9 mouse cellular contexts compared by ENCODE assay signal in the genomic region with DNA sequence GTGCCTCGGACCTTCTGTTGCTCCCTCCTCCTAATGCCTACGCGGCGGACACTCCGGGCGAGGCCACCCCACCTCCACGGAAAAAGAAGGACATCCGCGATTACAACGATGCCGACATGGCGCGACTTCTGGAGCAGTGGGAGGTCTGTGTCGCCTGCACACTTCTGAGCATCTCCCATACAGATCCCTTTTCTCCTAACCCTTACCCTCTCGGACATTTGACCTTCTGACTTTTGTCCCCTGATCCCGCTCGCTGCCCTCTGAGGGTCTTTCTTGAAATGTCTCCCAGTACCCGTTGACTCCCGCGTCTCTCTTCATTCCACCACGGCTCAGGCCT. TPM values are rescaled to one million over a fixed set of nuclear protein-coding genes. Genes with fewer than 3 reads are reported as not detected.
DNase-seq lines count a peak whose midpoint lies in the region; ATAC-seq lines count a peak whose summit lies in the region.
"Had no signal": no experiment of that assay in that cellular context is flagged by ENCODE, and none has a peak within 500 bp of the region (broad histone marks: within the 10 kb centered on the region; RNA-seq: fewer than 3 reads in every experiment).

No protein-coding gene starts in this region.

- no peaks in the 10 kb centered on the region for H3K27me3 ChIP-seq in heart, embryonic 15.5 days
- no peaks in the 10 kb centered on the region for H3K27me3 ChIP-seq in hindbrain, embryonic 14.5 days (ENCODE audit: control insufficient read depth, insufficient read depth, low read length)
- no peaks in the 10 kb centered on the region for H3K27me3 ChIP-seq in midbrain, embryonic 12.5 days
- H3K27me3 ChIP-seq: Patski had no signal

- H3K4me2 ChIP-seq in heart, embryonic 15.5 days = peak overlapping the region; percentile 76
- peak overlapping the region; percentile 62 for H3K4me2 ChIP-seq in hindbrain, embryonic 14.5 days (replicated peaks)
- H3K4me2 ChIP-seq in midbrain, embryonic 12.5 days (replicated peaks) = peak overlapping the region; percentile 81

- no peaks in the 10 kb centered on the region for H3K9me3 ChIP-seq in heart, embryonic 15.5 days (replicated peaks)
- no peaks in the 10 kb centered on the region for H3K9me3 ChIP-seq in hindbrain, embryonic 14.5 days (ENCODE audit: control insufficient read depth, low read length)
- H3K9me3 ChIP-seq in midbrain, embryonic 12.5 days = no peaks in the 10 kb centered on the region

- H3K27ac ChIP-seq in heart, embryonic 15.5 days = peak overlapping the region; percentile 91
- peak overlapping the region; percentile 88 for H3K27ac ChIP-seq in hindbrain, embryonic 14.5 days
- peak overlapping the region; percentile 84 for H3K27ac ChIP-seq in midbrain, embryonic 12.5 days (replicated peaks)

- ATAC-seq in heart, embryonic 15.5 days (replicated peaks; ENCODE audit: insufficient number of reproducible peaks, insufficient read depth, low FRiP score, low read depth) = no peak
- peak; percentile 58 for ATAC-seq in hindbrain, embryonic 14.5 days (ENCODE audit: low FRiP score)
- peak; percentile 64; the same call in 1 of the 2 replicates for ATAC-seq in midbrain, embryonic 12.5 days (ENCODE audit: low FRiP score, low read depth)

- H3K36me3 ChIP-seq in heart, embryonic 15.5 days = peaks cover 22% of the 10 kb centered on the region
- H3K36me3 ChIP-seq in hindbrain, embryonic 14.5 days (replicated peaks; ENCODE audit: control insufficient read depth, insufficient read depth) = peaks cover 24% of the 10 kb centered on the region
- H3K36me3 ChIP-seq in midbrain, embryonic 12.5 days = peaks cover 16% of the 10 kb centered on the region

- WGBS in heart, embryonic 15.5 days = under 1% methylated on average over 21 of the region's 21 CpGs
- WGBS in hindbrain, embryonic 14.5 days = under 1% methylated on average over 21 of the region's 21 CpGs
- 0% methylated on average over 20 of the region's 21 CpGs for WGBS in midbrain, embryonic 12.5 days

- H3K4me3 ChIP-seq in heart, embryonic 15.5 days = peak overlapping the region; percentile 67
- peak overlapping the region; percentile 59 for H3K4me3 ChIP-seq in hindbrain, embryonic 14.5 days (replicated peaks; ENCODE audit: low read length)
- peak overlapping the region; percentile 79 for H3K4me3 ChIP-seq in midbrain, embryonic 12.5 days

- peak overlapping the region; percentile 69 for H3K9ac ChIP-seq in heart, embryonic 15.5 days
- H3K9ac ChIP-seq in hindbrain, embryonic 14.5 days = peak overlapping the region; percentile 73
- peak overlapping the region; percentile 83 for H3K9ac ChIP-seq in midbrain, embryonic 12.5 days (replicated peaks)

- DNase-seq in heart, adult 11 months = no peak
- DNase-seq in MEL-GATA-1-ER (ENCODE audit: extremely low read depth, low read depth) = peak; percentile 12
- DNase-seq in hindbrain, embryonic 14.5 days (ENCODE audit: low spot score) = no peak
- no peak for DNase-seq in retina, postnatal 1 day
- DNase-seq in cerebellum, adult 8-10 months = no peak
- no peak for DNase-seq in thymus, postnatal 10 days (ENCODE audit: low spot score in 2 of 2)

- peaks cover 17% of the 10 kb centered on the region for H3K4me1 ChIP-seq in heart, embryonic 15.5 days (replicated peaks)
- H3K4me1 ChIP-seq in hindbrain, embryonic 14.5 days (replicated peaks; ENCODE audit: control insufficient read depth, insufficient read depth, low read length) = peaks cover 20% of the 10 kb centered on the region
- peaks cover 17% of the 10 kb centered on the region for H3K4me1 ChIP-seq in midbrain, embryonic 12.5 days

RNA-seq across cellular contexts. Expression of gene Mesd, which starts 8.0 kb away (rescaled TPM):
- polyA plus RNA-seq in heart, embryonic 15.5 days (2015; fragmentation: Nextera tagmentation; extraction: Ambion mirVana) = 77.1 and 78.8 TPM in 2 replicates
- polyA plus RNA-seq in hindbrain, embryonic 14.5 days (2014; fragmentation: Nextera tagmentation; extraction: Ambion mirVana) = 55.8 and 56.1 TPM in 2 replicates
- 80.6 and 85.1 TPM in 2 replicates for polyA plus RNA-seq in midbrain, embryonic 12.5 days (2016; fragmentation: Nextera tagmentation; extraction: Ambion mirVana)

RNA-seq across cellular contexts. Expression of gene Tlnrd1, which starts 8.2 kb away (rescaled TPM):
- 10.2 and 13.3 TPM in 2 replicates for polyA plus RNA-seq in heart, embryonic 15.5 days (2015; fragmentation: Nextera tagmentation; extraction: Ambion mirVana)
- 13.0 and 15.4 TPM in 2 replicates for polyA plus RNA-seq in hindbrain, embryonic 14.5 days (2014; fragmentation: Nextera tagmentation; extraction: Ambion mirVana)
- 15.9 and 17.5 TPM in 2 replicates for polyA plus RNA-seq in midbrain, embryonic 12.5 days (2016; fragmentation: Nextera tagmentation; extraction: Ambion mirVana)
